Mouse (Mus musculus): ENCODE results near the gene Gpx4. TPM values are rescaled to one million over a fixed set of nuclear protein-coding genes. Genes with fewer than 3 reads are reported as not detected.

Gpx4 gene
- polyA plus RNA-seq, 1 experiment from 2014 or later = 508 TPM

GRCm38 (mm10) chr10:80025463-80025862 is 21.5 kb upstream of the Gpx4 start:
- Histone ChIP-seq H3K4me3 (replicated peaks; ENCODE audit: low read depth, low read length) (no peak overlapping the region), H3K4me1 (ENCODE audit: control insufficient read depth, insufficient read depth, low read length) (no peaks in the 10 kb centered on the region), H3K36me3 (ENCODE audit: control insufficient read depth, insufficient read depth, low read length) (no peaks in the 10 kb centered on the region), H3K27me3 (ENCODE audit: control insufficient read depth, insufficient read depth, low read length) (no peaks in the 10 kb centered on the region), H3K27ac (replicated peaks; ENCODE audit: low read depth, low read length) (no peak overlapping the region), H3K4me2 (ENCODE audit: low read length) (no peak overlapping the region), H3K9me3 (ENCODE audit: control insufficient read depth, low read length) (no peaks in the 10 kb centered on the region), H3K9ac (replicated peaks; ENCODE audit: low read length) (no peak overlapping the region)
- DNase-seq = no peak
- 77% methylated on average over 10 of the region's 10 CpGs for WGBS
- ATAC-seq (ENCODE audit: low FRiP score, low TSS enrichment) = no peak

GRCm38 (mm10) chr10:80025889-80026288 is 21.1 kb upstream of the Gpx4 start:
- no peak overlapping the region for H3K4me3 ChIP-seq (replicated peaks; ENCODE audit: low read depth, low read length)
- DNase-seq = no peak
- no peak overlapping the region for H3K9ac ChIP-seq (replicated peaks; ENCODE audit: low read length)
- no peaks in the 10 kb centered on the region for H3K9me3 ChIP-seq (ENCODE audit: control insufficient read depth, low read length)
- no peak for ATAC-seq (ENCODE audit: low FRiP score, low TSS enrichment)
- no peak overlapping the region for H3K27ac ChIP-seq (replicated peaks; ENCODE audit: low read depth, low read length)
- H3K36me3 ChIP-seq (ENCODE audit: control insufficient read depth, insufficient read depth, low read length) = no peaks in the 10 kb centered on the region
- no peak overlapping the region for H3K4me2 ChIP-seq (ENCODE audit: low read length)
- H3K27me3 ChIP-seq (ENCODE audit: control insufficient read depth, insufficient read depth, low read length) = no peaks in the 10 kb centered on the region
- 66% methylated on average over 12 of the region's 12 CpGs for WGBS
- no peaks in the 10 kb centered on the region for H3K4me1 ChIP-seq (ENCODE audit: control insufficient read depth, insufficient read depth, low read length)

GRCm38 (mm10) chr10:80027681-80028520 is 19.1 kb upstream of the Gpx4 start:
- H3K4me2 ChIP-seq (ENCODE audit: low read length) = no peak overlapping the region
- H3K4me1 ChIP-seq (ENCODE audit: control insufficient read depth, insufficient read depth, low read length) = no peaks in the 10 kb centered on the region
- 0 out of 2 replicates have a peak, but pooled peaks have one; percentile 17 for ATAC-seq (ENCODE audit: low FRiP score, low TSS enrichment)
- H3K9ac ChIP-seq (replicated peaks; ENCODE audit: low read length) = no peak overlapping the region
- no peaks in the 10 kb centered on the region for H3K36me3 ChIP-seq (ENCODE audit: control insufficient read depth, insufficient read depth, low read length)
- DNase-seq = no peak
- no peaks in the 10 kb centered on the region for H3K9me3 ChIP-seq (ENCODE audit: control insufficient read depth, low read length)
- WGBS = 78% methylated on average over 20 of the region's 20 CpGs
- H3K4me3 ChIP-seq (replicated peaks; ENCODE audit: low read depth, low read length) = no peak overlapping the region
- H3K27ac ChIP-seq (replicated peaks; ENCODE audit: low read depth, low read length) = no peak overlapping the region
- no peaks in the 10 kb centered on the region for H3K27me3 ChIP-seq (ENCODE audit: control insufficient read depth, insufficient read depth, low read length)

GRCm38 (mm10) chr10:80028521-80028846 is 18.5 kb upstream of the Gpx4 start:
- Histone ChIP-seq H3K9me3 (ENCODE audit: control insufficient read depth, low read length) (no peaks in the 10 kb centered on the region), H3K4me3 (replicated peaks; ENCODE audit: low read depth, low read length) (no peak overlapping the region), H3K36me3 (ENCODE audit: control insufficient read depth, insufficient read depth, low read length) (no peaks in the 10 kb centered on the region), H3K4me1 (ENCODE audit: control insufficient read depth, insufficient read depth, low read length) (no peaks in the 10 kb centered on the region), H3K27me3 (ENCODE audit: control insufficient read depth, insufficient read depth, low read length) (no peaks in the 10 kb centered on the region), H3K4me2 (ENCODE audit: low read length) (no peak overlapping the region), H3K9ac (replicated peaks; ENCODE audit: low read length) (no peak overlapping the region), H3K27ac (replicated peaks; ENCODE audit: low read depth, low read length) (no peak overlapping the region)
- DNase-seq (no peak), ATAC-seq (ENCODE audit: low FRiP score, low TSS enrichment) (no peak)
- WGBS = 96% methylated on average over 13 of the region's 13 CpGs

GRCm38 (mm10) chr10:80030191-80030590 is 16.8 kb upstream of the Gpx4 start:
- H3K9ac ChIP-seq (replicated peaks; ENCODE audit: low read length) = no peak overlapping the region
- peaks cover 11% of the 10 kb centered on the region for H3K36me3 ChIP-seq (ENCODE audit: control insufficient read depth, insufficient read depth, low read length)
- no peak overlapping the region for H3K27ac ChIP-seq (replicated peaks; ENCODE audit: low read depth, low read length)
- 75% methylated on average over 9 of the region's 9 CpGs for WGBS
- no peak for ATAC-seq (ENCODE audit: low FRiP score, low TSS enrichment)
- no peaks in the 10 kb centered on the region for H3K9me3 ChIP-seq (ENCODE audit: control insufficient read depth, low read length)
- H3K4me1 ChIP-seq (ENCODE audit: control insufficient read depth, insufficient read depth, low read length) = no peaks in the 10 kb centered on the region
- no peaks in the 10 kb centered on the region for H3K27me3 ChIP-seq (ENCODE audit: control insufficient read depth, insufficient read depth, low read length)
- no peak for DNase-seq
- no peak overlapping the region for H3K4me3 ChIP-seq (replicated peaks; ENCODE audit: low read depth, low read length)
- no peak overlapping the region for H3K4me2 ChIP-seq (ENCODE audit: low read length)

GRCm38 (mm10) chr10:80030736-80031135 is 16.2 kb upstream of the Gpx4 start:
- ATAC-seq (ENCODE audit: low FRiP score, low TSS enrichment) = no peak
- H3K36me3 ChIP-seq (ENCODE audit: control insufficient read depth, insufficient read depth, low read length) = peaks cover 17% of the 10 kb centered on the region
- no peaks in the 10 kb centered on the region for H3K27me3 ChIP-seq (ENCODE audit: control insufficient read depth, insufficient read depth, low read length)
- no peaks in the 10 kb centered on the region for H3K4me1 ChIP-seq (ENCODE audit: control insufficient read depth, insufficient read depth, low read length)
- no peak overlapping the region for H3K4me3 ChIP-seq (replicated peaks; ENCODE audit: low read depth, low read length)
- no peak for DNase-seq
- H3K9ac ChIP-seq (replicated peaks; ENCODE audit: low read length) = no peak overlapping the region
- no peaks in the 10 kb centered on the region for H3K9me3 ChIP-seq (ENCODE audit: control insufficient read depth, low read length)
- H3K27ac ChIP-seq (replicated peaks; ENCODE audit: low read depth, low read length) = no peak overlapping the region
- H3K4me2 ChIP-seq (ENCODE audit: low read length) = no peak overlapping the region
- 84% methylated on average over 17 of the region's 17 CpGs for WGBS

- Histone ChIP-seq H3K9me3 (ENCODE audit: control insufficient read depth, low read length) (no peaks in the 10 kb centered on the region), H3K4me3 (replicated peaks; ENCODE audit: low read depth, low read length) (no peak overlapping the region), H3K36me3 (ENCODE audit: control insufficient read depth, insufficient read depth, low read length) (peaks cover 39% of the 10 kb centered on the region), H3K4me2 (ENCODE audit: low read length) (no peak overlapping the region), H3K27me3 (ENCODE audit: control insufficient read depth, insufficient read depth, low read length) (no peaks in the 10 kb centered on the region), H3K9ac (replicated peaks; ENCODE audit: low read length) (no peak overlapping the region), H3K4me1 (ENCODE audit: control insufficient read depth, insufficient read depth, low read length) (no peaks in the 10 kb centered on the region), H3K27ac (replicated peaks; ENCODE audit: low read depth, low read length) (no peak overlapping the region)
- DNase-seq (no peak), ATAC-seq (ENCODE audit: low FRiP score, low TSS enrichment) (no peak)
- WGBS = 72% methylated on average over 5 of the region's 5 CpGs
These were observed 14.0 kb upstream of the Gpx4 start for GRCm38 (mm10) chr10:80032799-80033480.

GRCm38 (mm10) chr10:80033511-80034391 is 13.2 kb upstream of the Gpx4 start:
- Histone ChIP-seq H3K4me3 (replicated peaks; ENCODE audit: low read depth, low read length) (no peak overlapping the region), H3K4me2 (ENCODE audit: low read length) (no peak overlapping the region), H3K9ac (replicated peaks; ENCODE audit: low read length) (no peak overlapping the region), H3K9me3 (ENCODE audit: control insufficient read depth, low read length) (no peaks in the 10 kb centered on the region), H3K4me1 (ENCODE audit: control insufficient read depth, insufficient read depth, low read length) (peaks cover 7% of the 10 kb centered on the region), H3K27me3 (ENCODE audit: control insufficient read depth, insufficient read depth, low read length) (no peaks in the 10 kb centered on the region), H3K27ac (replicated peaks; ENCODE audit: low read depth, low read length) (no peak overlapping the region; the same call in 1 of the 2 replicates), H3K36me3 (ENCODE audit: control insufficient read depth, insufficient read depth, low read length) (peaks cover 44% of the 10 kb centered on the region)
- 47% methylated on average over 9 of the region's 9 CpGs for WGBS
- peak; percentile 51 for DNase-seq
- no peak for ATAC-seq (ENCODE audit: low FRiP score, low TSS enrichment)

Measured in midbrain, embryonic 14.5 days (tissue).